Mouse (Mus musculus) subcutaneous adipose tissue, adult 2 months (tissue): Measurements from ENCODE around the gene Zc3h10. TPM values are rescaled to one million over a fixed set of nuclear protein-coding genes. Genes with fewer than 3 reads are reported as not detected.

Experiments used
- polyA plus RNA-seq: library from polyadenylated mRNA; depleted of rRNA; stranded (reverse); fragments of >200 nt; gene quantifications from 2 replicates; pipeline ENCODE4 v1.2.3, GENCODE M21; 2012; ENCODE audit warnings: low replicate concordance; rRNA removed

Gene Zc3h10
- 8.9 and 14.0 TPM in 2 replicates for polyA plus RNA-seq

GRCm38 (mm10) chr10:128547361-128548032 is at the start of gene Zc3h10:
Gene Zc3h10, minus strand, starts transcription at chr10:128547774.

GRCm38 (mm10) chr10:128589464-128590192 is 42.1 kb upstream of the Zc3h10 start, which contains the start of gene Erbb3:
Gene Erbb3, minus strand, starts transcription at chr10:128589652.

GRCm38 (mm10) chr10:128565788-128566531 is 18.4 kb upstream of the Zc3h10 start, which contains the start of gene Pa2g4:
Gene Pa2g4, minus strand, starts transcription at chr10:128565987.

GRCm38 (mm10) chr10:128548947-128549681 is 1.5 kb upstream of the Zc3h10 start, which contains the start of gene Rpl41:
Gene Rpl41, minus strand, starts transcription at chr10:128549305.

GRCm38 (mm10) chr10:128525671-128526308 is 21.8 kb downstream of the Zc3h10 start, which contains the start of gene Esyt1:
Gene Esyt1, minus strand, starts transcription at chr10:128525871.

GRCm38 (mm10) chr10:128498590-128498989 is 49.0 kb downstream of the Zc3h10 start, which contains the start of gene Myl6b:
Gene Myl6b, minus strand, starts transcription at chr10:128498685.

GRCm38 (mm10) chr10:128493695-128494666 is 53.6 kb downstream of the Zc3h10 start, which contains the start of gene Myl6:
Gene Myl6, minus strand, starts transcription at chr10:128494145.

Other genes starting within 250 kb of the Zc3h10 start
- not detected in 2 replicates for gene Il23a, start 249.0 kb downstream of the Zc3h10 start, polyA plus RNA-seq
- 22.6 and 30.2 TPM in 2 replicates for gene Pan2, start 244.4 kb downstream of the Zc3h10 start, polyA plus RNA-seq
- 75.9 and 121 TPM in 2 replicates for gene Cnpy2, start 225.3 kb downstream of the Zc3h10 start, polyA plus RNA-seq
- gene Cs, start 210.0 kb downstream of the Zc3h10 start, polyA plus RNA-seq = 436 and 554 TPM in 2 replicates
- gene Coq10a, start 178.8 kb downstream of the Zc3h10 start, polyA plus RNA-seq = 65.7 and 66.7 TPM in 2 replicates
- gene Ankrd52, start 170.7 kb downstream of the Zc3h10 start, polyA plus RNA-seq = 34.1 and 47.9 TPM in 2 replicates
- not detected in 2 replicates for gene Slc39a5, start 146.5 kb downstream of the Zc3h10 start, polyA plus RNA-seq
- 32.5 and 44.3 TPM in 2 replicates for gene Nabp2, start 136.3 kb downstream of the Zc3h10 start, polyA plus RNA-seq
- 30.7 and 33.1 TPM in 2 replicates for gene Rnf41, start 136.1 kb downstream of the Zc3h10 start, polyA plus RNA-seq
- 130 and 132 TPM in 2 replicates for gene Smarcc2, start 88.5 kb downstream of the Zc3h10 start, polyA plus RNA-seq
- 1,396 and 2,043 TPM in 2 replicates for gene Myl6, start 53.6 kb downstream of the Zc3h10 start, polyA plus RNA-seq
- gene Myl6b, start 49.1 kb downstream of the Zc3h10 start, polyA plus RNA-seq = 7.8 and 14.7 TPM in 2 replicates
- 154 and 249 TPM in 2 replicates for gene Esyt1, start 21.9 kb downstream of the Zc3h10 start, polyA plus RNA-seq
- 1,421 and 2,770 TPM in 2 replicates for gene Rpl41, start 1.5 kb upstream of the Zc3h10 start, polyA plus RNA-seq
- gene Pa2g4, start 18.2 kb upstream of the Zc3h10 start, polyA plus RNA-seq = 20.3 and 36.9 TPM in 2 replicates
- 1.4 and 11.3 TPM in 2 replicates for gene Erbb3, start 41.9 kb upstream of the Zc3h10 start, polyA plus RNA-seq
- 414 and 1,367 TPM in 2 replicates for gene Rps26, start 79.0 kb upstream of the Zc3h10 start, polyA plus RNA-seq
- 0.50 and 4.4 TPM in 2 replicates for gene Ikzf4, start 98.2 kb upstream of the Zc3h10 start, polyA plus RNA-seq
- 19.1 and 20.1 TPM in 2 replicates for gene Suox, start 126.3 kb upstream of the Zc3h10 start, polyA plus RNA-seq
- 105 and 117 TPM in 2 replicates for gene Rab5b, start 148.5 kb upstream of the Zc3h10 start, polyA plus RNA-seq
- gene Pmel, start 156.4 kb upstream of the Zc3h10 start, polyA plus RNA-seq = 1.7 and 1.8 TPM in 2 replicates
- gene Cdk2, start 157.3 kb upstream of the Zc3h10 start, polyA plus RNA-seq = 28.8 and 36.7 TPM in 2 replicates
- 26.3 and 33.2 TPM in 2 replicates for gene Dgka, start 197.1 kb upstream of the Zc3h10 start, polyA plus RNA-seq
- gene Pym1, start 200.1 kb upstream of the Zc3h10 start, polyA plus RNA-seq = 22.0 and 28.6 TPM in 2 replicates
- gene Mmp19, start 243.1 kb upstream of the Zc3h10 start, polyA plus RNA-seq = 55.3 and 57.0 TPM in 2 replicates